Mouse (Mus musculus): ENCODE results near the gene Creb5. TPM values are rescaled to one million over a fixed set of nuclear protein-coding genes. Genes with fewer than 3 reads are reported as not detected.

The Creb5 gene
- polyA plus RNA-seq, 1 experiment, result 2.3 TPM

DNA sequence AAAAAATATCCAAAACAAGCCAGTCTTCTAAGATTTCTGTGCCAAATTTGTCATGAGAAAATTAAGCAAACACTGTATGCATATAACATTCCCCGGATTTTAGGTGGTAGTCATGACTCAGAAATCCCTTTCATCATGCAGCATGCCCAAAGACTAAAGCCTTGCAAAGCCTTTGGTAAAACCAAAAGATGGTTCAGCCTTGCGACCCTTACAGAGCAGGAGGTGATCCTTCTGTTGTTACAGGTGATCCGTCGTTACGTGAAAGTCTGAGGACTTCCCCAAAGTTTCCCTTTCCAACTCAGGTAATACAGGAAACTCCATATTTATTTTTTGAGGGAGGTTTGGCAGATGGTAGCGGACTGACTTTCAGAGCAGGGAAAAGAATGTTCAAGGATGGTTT is 122.1 kb downstream of the Creb5 start:
- H3K27ac ChIP-seq (ENCODE audit: insufficient read depth, low read length), result no peak overlapping the region
- H3K4me3 ChIP-seq (ENCODE audit: insufficient read depth, low read length), result no peak overlapping the region
- TF ChIP-seq POLR2A (IDR thresholded peaks at IDR 0.05; ENCODE audit: extremely low read depth, insufficient read depth, low read length) (no peak), CTCF (IDR thresholded peaks at IDR 0.05; ENCODE audit: extremely low read depth, insufficient read depth, low read length) (no peak)
- H3K4me1 ChIP-seq (ENCODE audit: control insufficient read depth, insufficient read depth, low read length), result no peaks in the 10 kb centered on the region

DNA sequence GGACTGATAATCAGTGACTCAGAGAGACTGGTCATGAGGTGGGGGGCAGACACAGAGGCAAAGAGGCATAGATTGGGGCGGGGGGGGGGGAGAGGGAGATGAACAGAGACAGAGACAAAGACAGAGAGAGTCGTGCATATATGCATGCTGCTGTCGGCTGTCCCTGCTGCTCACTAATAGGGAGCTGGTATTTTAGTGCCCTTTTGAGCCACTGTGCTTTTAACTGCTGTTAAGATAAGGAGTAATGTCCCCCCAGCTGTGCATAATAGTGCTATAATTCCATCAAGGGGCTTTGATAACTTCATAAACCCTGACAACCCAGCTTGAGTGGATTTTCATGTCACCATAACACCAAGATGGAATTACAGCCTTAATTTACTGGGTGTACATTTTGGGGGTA is 134.3 kb downstream of the Creb5 start:
- Histone ChIP-seq H3K27ac (ENCODE audit: insufficient read depth, low read length) (no peak overlapping the region), H3K4me3 (ENCODE audit: insufficient read depth, low read length) (no peak overlapping the region), H3K4me1 (ENCODE audit: control insufficient read depth, insufficient read depth, low read length) (no peaks in the 10 kb centered on the region)
- no peak for TF ChIP-seq POLR2A (IDR thresholded peaks at IDR 0.05; ENCODE audit: extremely low read depth, insufficient read depth, low read length)

- H3K27ac ChIP-seq (ENCODE audit: insufficient read depth, low read length), result no peak overlapping the region
- H3K4me1 ChIP-seq (ENCODE audit: control insufficient read depth, insufficient read depth, low read length), result no peaks in the 10 kb centered on the region
- H3K4me3 ChIP-seq (ENCODE audit: insufficient read depth, low read length), result no peak overlapping the region
- TF ChIP-seq POLR2A (IDR thresholded peaks at IDR 0.05; ENCODE audit: extremely low read depth, insufficient read depth, low read length), result no peak
- no peak for TF ChIP-seq CTCF (IDR thresholded peaks at IDR 0.05; ENCODE audit: extremely low read depth, insufficient read depth, low read length)
Measured at GRCm38 (mm10) chr6:53429368-53429767, 142.3 kb downstream of the Creb5 start.

GRCm38 (mm10) chr6:53429891-53430290 is 142.8 kb downstream of the Creb5 start:
- H3K4me3 ChIP-seq (ENCODE audit: insufficient read depth, low read length), result no peak overlapping the region
- no peak for TF ChIP-seq CTCF (IDR thresholded peaks at IDR 0.05; ENCODE audit: extremely low read depth, insufficient read depth, low read length)
- no peak for TF ChIP-seq POLR2A (IDR thresholded peaks at IDR 0.05; ENCODE audit: extremely low read depth, insufficient read depth, low read length)
- H3K27ac ChIP-seq (ENCODE audit: insufficient read depth, low read length), result no peak overlapping the region
- H3K4me1 ChIP-seq (ENCODE audit: control insufficient read depth, insufficient read depth, low read length), result no peaks in the 10 kb centered on the region

DNA sequence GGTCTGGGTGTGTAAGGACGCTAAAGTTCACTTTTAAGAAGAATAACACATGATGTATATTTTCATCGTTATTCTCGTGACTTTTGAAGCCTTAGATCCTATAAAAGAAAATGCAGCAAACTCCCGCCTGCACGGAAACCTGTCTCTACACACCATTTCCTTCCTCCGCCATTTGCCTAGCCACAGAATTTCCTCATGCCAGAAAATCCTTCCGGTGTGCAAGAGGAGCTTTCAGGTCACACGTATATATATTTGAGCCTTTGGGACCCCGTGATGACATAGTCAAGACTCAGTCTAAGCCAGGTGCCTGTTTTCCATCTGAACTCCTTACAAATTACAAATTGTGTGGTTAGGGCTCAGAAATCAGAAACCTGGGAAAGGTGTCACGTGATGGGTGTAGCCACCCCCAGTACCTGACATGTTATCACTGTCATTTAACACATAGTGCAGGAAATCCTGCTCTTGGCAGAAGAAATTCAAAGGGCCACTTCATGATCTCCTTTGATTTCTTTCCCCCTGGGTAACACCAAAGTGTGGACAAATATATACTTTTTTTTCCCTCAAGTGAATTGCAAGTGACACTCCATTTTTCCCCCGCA is 158.9 kb downstream of the Creb5 start:
- no peak for TF ChIP-seq POLR2A (IDR thresholded peaks at IDR 0.05; ENCODE audit: extremely low read depth, insufficient read depth, low read length)
- TF ChIP-seq CTCF (IDR thresholded peaks at IDR 0.05; ENCODE audit: extremely low read depth, insufficient read depth, low read length), result no peak
- Histone ChIP-seq H3K4me3 (ENCODE audit: insufficient read depth, low read length) (no peak overlapping the region), H3K4me1 (ENCODE audit: control insufficient read depth, insufficient read depth, low read length) (peaks cover 4% of the 10 kb centered on the region; the same call in 1 of the 2 replicates), H3K27ac (ENCODE audit: insufficient read depth, low read length) (no peak overlapping the region)

GRCm38 (mm10) chr6:53447479-53447878 is 160.4 kb downstream of the Creb5 start:
- TF ChIP-seq CTCF (IDR thresholded peaks at IDR 0.05; ENCODE audit: extremely low read depth, insufficient read depth, low read length) (no peak), POLR2A (IDR thresholded peaks at IDR 0.05; ENCODE audit: extremely low read depth, insufficient read depth, low read length) (no peak)
- H3K27ac ChIP-seq (ENCODE audit: insufficient read depth, low read length), result no peak overlapping the region
- H3K4me1 ChIP-seq (ENCODE audit: control insufficient read depth, insufficient read depth, low read length), result peaks cover 4% of the 10 kb centered on the region; the same call in 1 of the 2 replicates

DNA sequence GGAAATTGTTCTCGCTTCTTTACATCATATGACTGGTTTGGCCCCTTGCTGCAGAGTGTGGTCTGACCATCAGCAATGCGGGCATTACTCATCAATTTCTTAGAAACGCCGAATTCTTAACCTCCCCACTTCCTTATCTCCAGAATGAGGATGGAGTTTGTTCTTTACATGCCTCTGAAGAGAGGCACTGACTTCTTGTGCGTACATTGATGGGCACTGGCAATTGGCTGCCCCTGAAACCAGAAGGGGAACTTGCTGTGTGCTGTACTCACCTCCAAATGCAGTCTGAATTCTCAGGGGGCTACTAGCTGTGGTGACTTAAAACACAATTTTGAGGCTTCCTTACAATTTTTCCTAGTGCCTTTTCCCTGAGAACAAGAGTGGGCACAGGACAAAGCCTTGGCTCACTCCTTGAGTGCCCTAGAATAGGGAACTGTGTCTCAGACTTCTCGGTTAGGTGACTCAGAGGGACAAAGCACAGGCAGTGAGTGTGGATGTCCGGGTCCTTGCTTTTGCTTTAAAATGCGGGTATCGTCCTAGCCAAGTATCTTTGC is 161.3 kb downstream of the Creb5 start:
- Histone ChIP-seq H3K4me1 (ENCODE audit: control insufficient read depth, insufficient read depth, low read length) (peaks cover 4% of the 10 kb centered on the region; the same call in 1 of the 2 replicates), H3K4me3 (ENCODE audit: insufficient read depth, low read length) (no peak overlapping the region), H3K27ac (ENCODE audit: insufficient read depth, low read length) (no peak overlapping the region)

More at GRCm38 (mm10) chr6:53447479-53447878, 160.4 kb downstream of the Creb5 start:
- no peak overlapping the region for H3K4me3 ChIP-seq (ENCODE audit: insufficient read depth, low read length)

DNA sequence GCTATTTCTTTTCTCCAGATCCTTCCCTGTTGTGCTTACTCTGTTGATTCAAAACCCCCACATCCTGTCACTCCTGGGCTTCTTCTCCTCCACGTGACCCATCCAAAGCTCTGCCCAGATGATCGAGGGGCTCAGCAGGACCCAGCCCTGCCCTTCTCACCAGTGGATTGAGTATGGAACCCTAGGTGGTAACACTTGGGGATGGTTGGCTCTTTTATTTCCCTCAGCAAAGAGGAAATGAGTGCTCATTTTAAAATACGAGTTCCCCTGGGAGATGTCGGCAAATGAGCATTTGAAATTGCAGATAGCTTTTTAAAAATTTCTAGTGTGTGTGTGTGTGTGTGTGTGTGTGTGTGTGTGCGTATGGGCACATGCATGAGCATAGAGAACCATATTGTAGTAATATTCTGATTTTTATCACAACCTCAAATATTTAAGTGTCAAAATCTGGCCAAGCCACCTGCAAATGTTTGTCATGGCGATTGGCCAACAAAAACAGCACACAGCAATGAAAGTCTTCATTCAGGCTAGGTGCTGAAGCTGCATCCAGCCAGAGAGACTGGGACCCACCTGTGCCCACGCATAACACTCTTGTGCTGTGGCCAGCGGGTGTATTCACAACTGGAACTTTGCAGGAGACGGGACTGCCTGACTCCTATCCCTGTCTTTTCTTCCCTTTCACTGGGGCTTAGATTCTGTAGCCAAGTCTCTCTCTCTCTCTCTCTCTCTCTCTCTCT is 162.5 kb downstream of the Creb5 start:
- no peak overlapping the region for H3K27ac ChIP-seq (ENCODE audit: insufficient read depth, low read length)
- TF ChIP-seq POLR2A (IDR thresholded peaks at IDR 0.05; ENCODE audit: extremely low read depth, insufficient read depth, low read length) (no peak), CTCF (IDR thresholded peaks at IDR 0.05; ENCODE audit: extremely low read depth, insufficient read depth, low read length) (no peak)
- H3K4me3 ChIP-seq (ENCODE audit: insufficient read depth, low read length), result no peak overlapping the region
- peaks cover 4% of the 10 kb centered on the region; the same call in 1 of the 2 replicates for H3K4me1 ChIP-seq (ENCODE audit: control insufficient read depth, insufficient read depth, low read length)

More for the DNA sequence above, 161.3 kb downstream of the Creb5 start:
- no peak for TF ChIP-seq CTCF (IDR thresholded peaks at IDR 0.05; ENCODE audit: extremely low read depth, insufficient read depth, low read length)

GRCm38 (mm10) chr6:53450494-53450893 is 163.4 kb downstream of the Creb5 start:
- Histone ChIP-seq H3K4me3 (ENCODE audit: insufficient read depth, low read length) (no peak overlapping the region), H3K4me1 (ENCODE audit: control insufficient read depth, insufficient read depth, low read length) (peaks cover 4% of the 10 kb centered on the region; the same call in 1 of the 2 replicates), H3K27ac (ENCODE audit: insufficient read depth, low read length) (no peak overlapping the region)
- TF ChIP-seq CTCF (IDR thresholded peaks at IDR 0.05; ENCODE audit: extremely low read depth, insufficient read depth, low read length) (no peak), POLR2A (IDR thresholded peaks at IDR 0.05; ENCODE audit: extremely low read depth, insufficient read depth, low read length) (no peak)

DNA sequence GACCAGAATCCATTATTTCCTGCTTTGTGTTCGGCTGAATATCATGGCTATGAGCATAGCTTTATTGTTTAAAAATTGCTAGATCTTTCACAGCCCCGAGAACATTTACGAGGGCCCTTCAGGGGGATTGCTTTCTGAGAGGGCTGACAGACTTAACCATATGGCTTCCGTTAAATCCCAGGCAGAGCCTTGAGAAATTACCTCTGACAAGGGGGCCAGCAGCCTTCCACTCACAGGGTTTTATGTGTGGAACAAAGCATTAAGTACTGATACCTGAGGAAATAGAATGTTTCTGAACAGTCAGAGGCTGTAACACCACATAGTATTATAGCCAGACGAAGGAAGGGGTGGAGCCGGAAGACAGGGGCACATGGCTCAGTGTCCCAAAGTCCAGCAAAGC is 165.2 kb downstream of the Creb5 start:
- H3K27ac ChIP-seq (ENCODE audit: insufficient read depth, low read length), result no peak overlapping the region
- TF ChIP-seq CTCF (IDR thresholded peaks at IDR 0.05; ENCODE audit: extremely low read depth, insufficient read depth, low read length) (no peak), POLR2A (IDR thresholded peaks at IDR 0.05; ENCODE audit: extremely low read depth, insufficient read depth, low read length) (no peak)
- no peak overlapping the region for H3K4me3 ChIP-seq (ENCODE audit: insufficient read depth, low read length)
- peaks cover 4% of the 10 kb centered on the region; the same call in 1 of the 2 replicates for H3K4me1 ChIP-seq (ENCODE audit: control insufficient read depth, insufficient read depth, low read length)

All from cortical plate, adult 2 months (tissue).